Mouse (Mus musculus): ENCODE results near the gene Spns2.

Spns2 gene

GRCm38 (mm10) chr11:72497367-72497766 is 7.7 kb upstream of the Spns2 start:
- 52% methylated on average over 4 of the region's 4 CpGs for WGBS

- 64% methylated on average over 1 of the region's 1 CpGs for WGBS
Measured at GRCm38 (mm10) chr11:72496775-72497174, 7.1 kb upstream of the Spns2 start.

- 80% methylated on average over 3 of the region's 3 CpGs for WGBS
Measured at GRCm38 (mm10) chr11:72496066-72496465, 6.4 kb upstream of the Spns2 start.

GRCm38 (mm10) chr11:72494046-72494988 is 4.6 kb upstream of the Spns2 start:
- WGBS: 57% methylated on average over 8 of the region's 8 CpGs

- 39% methylated on average over 15 of the region's 15 CpGs for WGBS
Measured at GRCm38 (mm10) chr11:72491130-72491960, 1.6 kb upstream of the Spns2 start.

- WGBS: 1% methylated on average over 31 of the region's 42 CpGs
Measured at GRCm38 (mm10) chr11:72489397-72489796, 307 bp downstream of the Spns2 start.

- WGBS: under 1% methylated on average over 38 of the region's 38 CpGs
Measured at GRCm38 (mm10) chr11:72488753-72489271, 892 bp downstream of the Spns2 start.

- 58% methylated on average over 2 of the region's 2 CpGs for WGBS
Measured at GRCm38 (mm10) chr11:72487739-72488138, 2.0 kb downstream of the Spns2 start.

GRCm38 (mm10) chr11:72487171-72487570 is 2.5 kb downstream of the Spns2 start:
- 62% methylated on average over 5 of the region's 5 CpGs for WGBS

GRCm38 (mm10) chr11:72485960-72486359 is 3.7 kb downstream of the Spns2 start:
- WGBS: 74% methylated on average over 11 of the region's 11 CpGs

GRCm38 (mm10) chr11:72485157-72485556 is 4.5 kb downstream of the Spns2 start:
- 24% methylated on average over 5 of the region's 5 CpGs for WGBS

- WGBS: 70% methylated on average over 6 of the region's 6 CpGs
Measured at GRCm38 (mm10) chr11:72484549-72484948, 5.2 kb downstream of the Spns2 start.

- 85% methylated on average over 4 of the region's 4 CpGs for WGBS
Measured at GRCm38 (mm10) chr11:72481952-72482351, 7.8 kb downstream of the Spns2 start.

- WGBS: 48% methylated on average over 5 of the region's 5 CpGs
Measured at GRCm38 (mm10) chr11:72481313-72481712, 8.4 kb downstream of the Spns2 start.

- WGBS: 67% methylated on average over 2 of the region's 2 CpGs
Measured at GRCm38 (mm10) chr11:72479499-72479898, 10.2 kb downstream of the Spns2 start.

GRCm38 (mm10) chr11:72478228-72478627 is 11.5 kb downstream of the Spns2 start:
- WGBS: 49% methylated on average over 6 of the region's 6 CpGs

- WGBS: 73% methylated on average over 1 of the region's 1 CpGs
Measured at GRCm38 (mm10) chr11:72477653-72478052, 12.1 kb downstream of the Spns2 start.

- 48% methylated on average over 5 of the region's 5 CpGs for WGBS
Measured at GRCm38 (mm10) chr11:72477182-72477581, 12.5 kb downstream of the Spns2 start.

GRCm38 (mm10) chr11:72476074-72476625 is 13.6 kb downstream of the Spns2 start:
- 83% methylated on average over 7 of the region's 7 CpGs for WGBS

- 68% methylated on average over 7 of the region's 7 CpGs for WGBS
Measured at GRCm38 (mm10) chr11:72475408-72475807, 14.3 kb downstream of the Spns2 start.

GRCm38 (mm10) chr11:72474926-72475325 is 14.8 kb downstream of the Spns2 start:
- WGBS: 81% methylated on average over 3 of the region's 3 CpGs

GRCm38 (mm10) chr11:72473540-72473939 is 16.2 kb downstream of the Spns2 start:
- WGBS: 90% methylated on average over 4 of the region's 4 CpGs

All from cerebral cortex, adult 2 months (tissue).